Mouse (Mus musculus) kidney, postnatal 36 days (tissue): ENCODE measurements around the gene Zfp59.
"Not testable (repeated sequence)": the region's sequence is repeated elsewhere in the genome, so short reads cannot be mapped to it uniquely, and the experiment has no call there.

Experiments used
- DNase-seq, 2 experiments: peaks; one replicate each; pipeline ENCODE4 v3.0.0; 2021 to 2022; ENCODE audit warnings: mixed read lengths in 2 of 2

The Zfp59 gene

DNA sequence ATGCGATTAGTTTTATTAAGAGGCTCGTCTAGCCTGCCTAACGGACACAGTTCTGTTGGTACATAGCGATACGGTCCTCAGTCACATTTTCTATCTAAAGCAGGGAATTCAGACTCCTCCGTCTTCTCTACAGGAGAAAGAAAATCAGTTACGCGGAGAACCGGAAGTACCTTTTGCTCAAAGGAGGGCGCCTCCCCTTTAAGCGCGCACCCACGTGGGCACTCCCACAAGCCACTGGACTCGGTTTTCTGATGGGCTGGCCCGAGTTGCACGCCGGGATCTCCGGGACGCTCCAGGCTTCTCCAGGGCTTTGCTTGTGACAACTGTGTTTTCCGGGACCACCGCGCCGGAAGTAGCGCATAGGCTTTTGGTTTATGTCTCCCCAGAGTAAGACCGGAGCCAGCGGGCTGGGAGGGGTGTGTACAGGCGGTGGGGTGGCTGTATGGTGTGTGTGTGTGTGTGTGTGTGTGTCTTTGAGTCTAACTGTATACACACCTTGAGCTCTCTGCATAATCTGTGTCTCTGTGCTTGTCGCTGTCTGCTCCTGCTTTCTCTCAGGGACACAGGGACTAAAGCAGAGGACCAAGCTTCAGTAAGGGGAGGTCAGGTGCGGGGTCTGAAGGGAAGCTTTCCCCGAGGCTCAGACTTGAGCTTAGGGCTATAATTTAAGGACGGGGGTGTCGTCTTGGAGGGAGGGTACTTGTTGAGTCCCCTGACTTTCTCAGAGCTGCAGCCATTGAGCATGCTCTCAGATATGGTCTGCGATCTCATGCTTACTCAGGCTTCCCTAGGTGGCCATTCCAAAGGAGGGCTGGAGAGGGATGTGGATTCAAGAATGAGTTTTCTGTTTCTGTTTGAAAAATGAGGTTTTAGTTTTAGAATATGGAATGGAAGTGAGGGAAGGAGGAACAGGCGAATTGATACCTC, at the start of gene Zfp59:
TSS of gene Zfp59 (plus strand) at position 285 of the 927 bp plus-strand sequence.
- DNase-seq = peak; percentile 93 to 94

DNA sequence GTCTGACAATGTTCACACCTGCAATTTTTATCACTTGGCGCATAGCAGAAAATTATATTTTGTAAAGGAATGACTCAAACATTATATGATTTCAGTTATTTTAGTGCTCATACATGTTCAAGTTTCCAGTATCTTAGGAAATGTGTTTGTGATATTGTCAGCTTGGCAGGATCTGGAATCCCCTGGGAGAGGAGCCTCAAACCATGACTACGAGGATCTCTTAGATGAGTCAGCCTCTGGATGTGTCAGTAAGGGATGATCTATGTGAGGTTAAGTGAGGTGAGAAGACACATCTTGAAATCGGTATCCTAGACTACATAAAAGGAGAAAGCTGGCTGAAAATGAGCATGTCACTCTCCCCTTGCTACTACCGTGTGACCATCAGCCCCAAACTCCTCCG, 49.1 kb upstream of the Zfp59 start:
- no peak for DNase-seq

DNA sequence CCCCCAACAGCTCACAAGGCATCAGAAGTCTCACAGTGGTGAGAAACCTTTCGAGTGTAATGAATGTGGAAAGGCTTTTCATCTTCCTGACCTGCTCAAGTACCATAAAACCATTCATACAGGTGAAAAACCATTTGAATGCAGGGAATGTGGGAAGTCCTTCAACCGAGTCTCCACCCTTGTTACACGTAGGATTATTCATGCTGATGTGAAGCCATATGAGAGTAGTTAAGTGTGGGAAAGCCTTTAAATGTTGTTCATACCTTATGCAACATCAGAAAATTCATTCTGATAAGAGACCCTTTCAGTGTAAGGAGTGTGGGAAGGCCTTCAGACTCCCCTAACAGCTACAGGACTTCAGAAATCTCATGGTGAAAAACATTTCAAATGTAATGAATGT, 44.5 kb upstream of the Zfp59 start:
- not testable (repeated sequence) for DNase-seq

DNA sequence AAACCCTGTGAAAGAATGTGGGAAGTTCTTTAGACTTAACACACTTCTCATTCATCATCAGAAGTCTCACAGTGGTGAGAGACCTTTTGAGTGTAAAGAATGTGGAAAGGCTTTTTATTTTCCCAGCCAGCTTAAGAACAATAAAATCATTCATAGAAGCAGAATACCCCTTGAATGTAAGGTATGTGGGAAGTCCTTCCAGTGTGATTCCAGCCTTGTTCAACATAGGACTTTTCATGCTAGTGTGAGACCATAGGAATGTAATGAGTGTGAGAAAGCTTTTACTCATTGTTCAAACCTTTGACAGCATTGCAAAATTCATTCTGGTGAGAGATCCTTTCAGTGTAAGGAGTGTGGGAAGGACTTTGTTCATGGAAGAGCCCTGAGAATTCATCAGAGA, 43.8 kb upstream of the Zfp59 start:
- DNase-seq = no peak

DNA sequence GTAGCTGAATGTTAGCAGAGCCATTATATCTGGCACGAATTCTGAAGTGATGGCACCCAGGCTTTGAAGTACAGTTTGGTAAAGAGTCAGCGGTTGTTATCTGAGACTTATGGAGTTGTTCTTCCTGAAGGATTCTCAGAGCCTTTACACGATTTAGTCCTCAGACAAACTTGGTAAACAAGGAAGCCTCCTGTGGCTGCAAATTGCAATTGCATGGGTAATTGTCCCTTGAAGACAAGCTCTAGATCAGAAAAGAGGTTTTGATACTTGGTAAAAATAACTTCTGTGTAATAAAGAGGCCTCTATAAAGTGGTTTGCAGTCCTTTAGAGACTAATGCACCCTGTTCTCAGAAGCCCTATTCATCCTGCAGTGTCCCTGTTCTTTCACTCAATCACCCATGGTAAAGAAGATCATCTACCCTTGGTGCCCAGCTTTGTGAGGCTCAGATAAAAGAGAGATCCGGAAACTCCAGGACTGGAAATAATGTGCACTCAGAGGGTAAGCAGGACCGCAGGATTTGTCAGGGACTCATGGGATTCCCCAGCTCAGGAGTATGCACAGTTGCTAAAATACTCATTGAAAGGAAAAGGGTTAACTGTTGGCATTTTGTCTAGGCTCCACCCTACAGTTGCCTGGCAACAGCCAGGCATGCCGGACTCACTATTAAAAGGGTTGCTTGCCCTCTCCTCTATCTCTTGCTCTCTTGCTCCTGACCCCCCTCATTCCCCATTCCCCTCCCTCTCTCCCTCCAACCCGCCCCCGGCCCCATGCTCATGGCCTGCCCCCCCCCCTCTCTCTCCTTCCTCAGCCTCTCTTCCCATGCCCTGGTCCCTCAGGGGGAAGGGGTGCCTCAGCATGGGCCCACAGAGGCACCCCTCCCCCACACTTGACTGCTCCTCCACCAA, 40.2 kb upstream of the Zfp59 start:
- DNase-seq = no peak

DNA sequence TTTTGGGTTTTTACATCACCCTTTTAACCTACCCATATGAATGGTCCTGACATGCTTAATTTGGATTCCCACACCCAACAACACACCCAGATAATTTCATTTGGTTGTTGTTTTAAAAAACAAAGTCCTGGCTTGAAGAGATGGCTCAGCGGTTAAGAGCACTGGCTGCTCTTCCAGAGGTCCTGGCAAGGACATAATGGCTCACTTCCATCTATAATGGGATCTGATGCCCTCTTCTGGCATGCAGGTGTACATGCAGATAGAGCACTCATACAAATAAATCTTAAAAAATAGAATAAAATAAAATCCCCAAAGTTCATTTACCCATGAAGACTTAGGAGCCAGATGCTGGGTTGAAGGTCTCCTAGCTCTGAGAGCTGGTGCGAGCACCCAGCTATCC, 37.3 kb upstream of the Zfp59 start:
- peak in 1 of 2 experiments; percentile 7 for DNase-seq

DNA sequence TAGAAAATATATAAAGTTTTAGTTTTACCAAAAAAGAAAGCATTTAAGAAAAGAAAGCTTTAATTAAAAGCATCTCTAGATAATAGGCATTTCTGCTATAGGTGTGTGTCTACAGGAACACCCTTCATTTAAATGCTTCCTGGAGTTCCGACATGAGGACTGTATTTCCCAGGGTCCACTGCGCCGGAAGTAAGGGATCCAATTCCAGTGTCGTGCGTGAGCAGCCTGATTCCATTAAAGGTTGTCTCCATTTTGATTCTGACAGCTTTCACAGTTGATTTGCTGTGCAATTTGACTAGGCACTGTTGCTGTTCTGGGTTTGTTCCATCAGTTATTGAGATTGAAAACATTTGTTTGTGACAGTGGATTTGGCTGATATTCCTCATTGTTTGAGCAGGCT, 35.4 kb upstream of the Zfp59 start:
- DNase-seq = peak in 1 of 2 experiments; percentile 6

DNA sequence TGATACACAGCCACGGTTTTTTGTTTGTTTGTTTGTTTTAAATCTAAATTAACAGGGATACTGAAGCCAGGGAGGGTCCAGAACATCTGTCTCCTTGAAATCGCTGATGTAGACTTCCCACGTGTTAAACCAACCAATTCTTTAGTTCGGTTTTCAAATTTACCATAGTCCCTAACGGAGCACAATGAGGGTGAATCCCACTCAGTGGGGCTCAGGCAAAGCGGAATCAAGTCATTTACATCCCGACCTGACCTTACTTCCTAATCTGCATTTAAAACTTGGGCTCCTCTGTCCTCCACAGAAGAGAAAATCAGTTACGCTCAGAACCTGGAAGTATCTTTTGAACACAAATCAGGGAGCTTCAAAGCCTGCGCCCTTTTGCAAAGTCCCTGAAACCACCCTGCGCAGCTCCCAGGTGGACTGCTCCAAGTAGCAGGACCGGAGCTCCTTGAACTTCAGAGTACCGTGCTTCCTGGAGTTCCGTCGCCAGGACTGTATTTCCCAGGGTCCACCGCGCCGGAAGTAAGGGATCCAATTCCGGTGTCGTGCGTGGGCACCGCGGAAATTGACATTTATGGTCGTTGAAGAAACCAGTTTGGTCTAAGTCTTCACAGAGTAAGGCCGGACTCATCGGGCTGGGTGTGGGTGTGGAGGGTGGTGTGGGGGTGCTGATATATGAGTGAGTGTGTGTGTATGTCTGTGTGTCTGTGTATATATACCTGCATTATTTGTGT, 33.9 kb upstream of the Zfp59 start:
- DNase-seq = peak; percentile 90 to 92

DNA sequence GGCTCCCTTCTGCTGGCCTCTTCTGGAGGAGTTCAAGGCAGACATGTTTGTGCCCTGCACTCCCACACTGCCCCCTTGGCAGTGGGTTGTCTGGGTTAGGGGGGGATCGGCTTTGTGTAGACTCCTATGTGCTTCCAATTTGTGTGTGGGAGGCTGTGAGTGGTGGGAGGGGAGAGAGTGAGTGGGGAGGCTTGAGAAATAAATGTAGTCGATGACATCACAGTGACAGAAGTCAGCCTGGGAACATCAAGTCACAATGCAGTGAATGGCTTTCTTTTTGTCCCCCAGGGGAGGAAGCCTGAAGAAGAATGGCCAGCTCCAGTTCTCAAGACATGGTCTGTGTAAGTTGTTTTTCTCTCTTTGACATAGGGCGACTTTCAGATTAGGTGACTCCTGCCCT, 31.5 kb upstream of the Zfp59 start, which contains the start of gene Zfp626:
TSS of gene Zfp626 (plus strand) at position 301 of the 400 bp plus-strand sequence.
- not testable (repeated sequence) for DNase-seq

DNA sequence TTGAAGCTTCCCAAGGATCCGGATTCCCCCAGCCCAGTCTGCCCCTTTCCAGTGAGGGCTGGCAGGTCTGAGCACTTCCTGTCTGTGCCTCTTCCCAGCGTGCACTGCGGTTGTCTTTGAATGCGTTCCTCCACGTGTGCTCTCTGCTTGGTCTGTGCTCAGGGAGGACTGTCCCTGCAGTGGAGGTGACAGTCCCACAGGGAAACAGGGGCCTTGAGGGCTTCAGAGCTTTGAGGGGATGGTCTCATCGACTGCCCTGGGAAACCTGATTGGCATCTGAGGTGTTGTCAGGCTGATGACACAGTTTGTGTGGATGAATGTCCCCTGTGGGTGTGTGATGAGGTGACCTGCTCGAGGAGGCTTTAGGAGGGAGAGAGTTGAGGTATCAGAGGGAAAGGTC, 31.1 kb upstream of the Zfp59 start:
- not testable (repeated sequence) for DNase-seq

DNA sequence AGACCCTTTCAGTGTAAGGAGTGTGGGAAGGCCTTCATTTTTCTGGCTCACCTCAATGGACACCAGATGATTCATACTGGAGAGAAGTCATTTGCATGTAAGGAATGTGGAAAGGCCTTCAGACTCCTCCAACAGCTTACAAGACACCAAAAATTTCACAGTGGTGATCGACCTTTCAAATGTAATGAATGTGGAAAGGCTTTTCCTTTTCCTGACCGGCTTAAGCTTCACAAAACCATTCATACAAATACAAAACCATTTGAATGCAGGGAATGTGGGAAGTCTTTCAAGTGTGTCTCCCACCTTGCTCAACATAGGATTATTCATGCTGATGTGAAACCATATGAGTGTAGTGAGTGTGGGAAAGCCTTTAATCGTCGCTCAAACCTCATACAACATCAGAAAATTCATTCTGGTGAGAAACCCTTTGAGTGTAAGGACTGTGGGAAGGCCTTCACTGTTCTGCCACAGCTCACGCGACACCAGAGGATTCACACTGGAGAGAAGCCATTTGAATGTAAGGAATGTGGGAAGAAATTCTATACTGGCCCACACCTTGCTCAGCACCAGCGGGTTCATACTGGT, 19.8 kb upstream of the Zfp59 start:
- no peak for DNase-seq

DNA sequence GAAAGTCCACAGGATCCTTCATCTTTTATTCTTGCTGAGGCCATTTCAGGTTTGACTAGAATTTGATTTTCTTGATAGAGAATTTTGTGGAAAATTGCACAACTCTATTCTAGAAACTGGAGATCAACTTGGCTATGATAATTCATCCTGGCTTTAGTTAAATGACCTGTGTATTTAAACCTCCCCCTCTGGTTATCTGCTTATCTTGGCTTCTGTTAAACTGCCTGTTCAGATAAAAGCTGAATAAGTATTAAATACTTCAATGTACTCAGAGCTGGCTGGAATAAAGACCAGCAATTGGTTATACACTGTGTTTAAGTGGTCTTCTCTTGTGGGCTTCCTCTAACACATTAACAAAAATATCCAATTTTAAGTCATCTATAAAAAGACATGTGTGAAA, 15.8 kb upstream of the Zfp59 start:
- DNase-seq = no peak

DNA sequence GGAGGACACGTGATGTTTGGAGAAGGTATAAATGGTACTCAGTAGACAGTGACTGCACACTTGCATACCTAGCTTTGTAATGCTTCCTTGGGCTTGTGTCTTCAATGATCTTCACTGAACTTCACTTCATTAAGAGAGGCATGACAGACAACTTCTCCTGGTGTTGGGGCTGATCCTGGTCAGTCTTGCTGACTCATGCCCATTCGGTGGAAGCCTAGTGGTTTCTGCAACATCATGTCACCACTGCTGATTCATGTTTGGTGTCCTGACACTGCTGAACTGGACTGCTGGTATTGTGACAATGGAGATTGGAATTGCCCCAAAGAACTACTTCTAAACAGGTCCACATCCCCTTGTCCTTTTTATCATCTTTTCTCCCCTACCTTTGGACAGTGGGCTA, 4.3 kb upstream of the Zfp59 start:
- DNase-seq = no peak

DNA sequence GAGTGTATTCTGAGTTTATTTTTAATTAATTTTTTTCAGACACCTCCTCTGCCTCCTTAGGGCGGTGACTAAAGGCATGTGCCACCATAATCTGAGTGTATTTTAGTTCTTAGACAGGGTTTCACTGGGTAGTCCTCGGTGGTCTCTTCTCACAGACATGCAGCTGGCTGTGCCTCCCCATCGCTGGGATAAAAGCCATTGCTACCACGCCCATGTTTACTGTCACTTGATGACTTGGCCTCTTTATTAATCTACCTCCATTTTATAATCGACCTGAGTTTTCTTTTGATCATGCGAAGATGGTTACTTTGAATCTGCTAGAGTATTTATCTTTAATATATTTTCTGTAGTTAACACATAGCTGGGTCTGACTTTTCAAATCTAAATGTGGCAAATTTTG, 511 bp upstream of the Zfp59 start:
- DNase-seq = no peak

DNA sequence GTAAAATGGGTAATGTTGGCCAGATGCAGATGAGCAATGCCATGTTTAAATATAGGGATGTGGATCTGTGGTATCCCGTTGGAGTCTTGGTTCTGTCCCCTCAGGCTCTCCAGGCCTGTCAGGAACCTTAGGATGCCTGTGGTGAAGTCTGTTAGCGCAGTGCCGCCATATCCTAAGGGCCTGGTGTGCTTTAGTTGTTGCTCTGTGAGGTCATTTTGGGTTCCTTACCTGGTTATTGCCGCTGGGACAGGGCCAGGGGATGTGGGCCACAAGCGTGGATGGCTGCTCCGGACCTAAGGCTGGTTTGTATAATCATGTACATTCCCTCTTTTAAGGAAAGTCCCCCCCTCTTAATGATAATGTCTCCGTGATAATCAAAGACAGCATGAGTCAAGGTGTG, 1.2 kb downstream of the Zfp59 start:
- DNase-seq = no peak

DNA sequence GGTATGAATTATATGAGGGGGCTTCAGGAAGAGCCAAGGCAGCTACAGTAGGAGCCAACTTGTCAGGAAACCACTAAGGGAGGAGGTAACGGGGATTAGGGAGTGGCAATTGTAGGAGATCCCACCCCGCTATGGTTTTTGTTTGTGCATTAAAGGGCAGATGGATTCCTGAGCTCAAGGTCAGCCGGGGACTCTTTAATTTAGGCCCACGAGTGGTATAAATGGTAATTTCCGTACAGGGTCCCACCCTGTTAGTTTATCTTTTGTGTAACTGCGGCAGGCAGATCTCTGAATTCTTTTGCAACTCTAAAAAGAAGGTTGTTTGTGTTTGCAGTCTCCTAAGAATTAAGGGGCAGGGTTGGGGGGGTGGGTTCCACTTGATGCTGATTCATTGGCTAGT, 1.7 kb downstream of the Zfp59 start:
- no peak for DNase-seq

DNA sequence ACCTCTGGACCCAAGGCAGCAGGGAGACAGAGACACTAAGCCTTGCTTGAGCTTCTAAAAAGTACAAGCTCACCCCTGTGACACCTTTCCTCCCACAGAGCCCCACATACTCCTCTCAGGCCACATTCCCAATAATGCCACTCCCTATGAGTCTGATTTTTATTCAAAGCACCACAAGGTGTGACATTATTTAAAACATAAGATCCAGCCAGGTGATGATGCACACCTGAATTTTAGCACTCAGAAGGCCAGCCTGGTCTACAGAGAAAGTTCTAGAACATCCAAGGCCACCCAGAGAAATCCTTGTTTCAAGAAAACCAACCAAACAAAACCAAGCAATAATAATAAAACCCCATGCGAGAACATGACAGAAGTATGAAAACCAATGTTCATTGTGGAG, 18.8 kb downstream of the Zfp59 start, which contains the start of gene Zfp607a:
TSS of gene Zfp607a (plus strand) at position 301 of the 400 bp plus-strand sequence.
- DNase-seq = no peak

DNA sequence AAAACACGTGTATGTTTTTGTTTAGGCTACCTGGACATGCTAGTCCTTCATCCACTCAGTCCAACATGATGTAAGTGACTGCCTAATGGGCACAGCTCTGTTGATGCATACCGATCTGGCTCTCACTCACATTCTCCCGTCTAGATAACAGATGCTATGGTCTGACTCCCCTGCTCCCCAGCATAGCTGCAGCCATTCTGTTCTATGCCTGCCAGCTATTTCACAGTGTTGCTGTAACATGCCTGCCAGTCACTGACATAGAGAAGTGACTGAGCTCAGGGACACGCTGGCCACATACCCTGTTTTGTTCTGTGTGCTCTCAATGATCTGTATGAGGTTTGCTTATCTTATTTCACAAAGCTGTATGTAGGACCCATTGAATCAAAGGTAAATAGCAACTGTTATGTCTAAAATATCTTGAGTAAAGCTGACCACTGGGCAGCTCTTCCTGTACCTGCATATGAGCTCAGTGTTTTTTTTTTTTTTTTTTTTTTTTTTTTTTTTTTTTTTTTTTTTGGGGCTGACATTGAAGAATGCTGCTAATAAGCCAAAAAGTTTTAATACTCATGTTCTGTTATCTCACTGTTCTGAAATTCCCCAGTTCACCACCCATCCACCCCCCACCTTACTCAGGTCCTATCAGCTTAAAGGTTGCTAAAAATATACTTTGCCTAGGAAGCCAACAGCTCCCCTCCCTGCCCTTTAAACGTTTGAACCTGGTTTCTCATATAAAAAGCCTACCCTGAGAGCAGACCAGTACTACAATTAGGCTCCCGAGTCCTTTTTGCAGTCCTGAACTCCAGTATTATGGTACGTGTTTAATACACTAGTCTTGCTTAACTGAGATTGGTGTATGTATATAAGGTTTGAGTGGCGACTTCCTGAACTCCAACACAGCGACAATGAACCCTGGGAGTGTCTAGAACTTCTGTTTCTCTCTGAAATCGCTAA, 21.2 kb downstream of the Zfp59 start:
- peak in 1 of 2 experiments; percentile 13 for DNase-seq

DNA sequence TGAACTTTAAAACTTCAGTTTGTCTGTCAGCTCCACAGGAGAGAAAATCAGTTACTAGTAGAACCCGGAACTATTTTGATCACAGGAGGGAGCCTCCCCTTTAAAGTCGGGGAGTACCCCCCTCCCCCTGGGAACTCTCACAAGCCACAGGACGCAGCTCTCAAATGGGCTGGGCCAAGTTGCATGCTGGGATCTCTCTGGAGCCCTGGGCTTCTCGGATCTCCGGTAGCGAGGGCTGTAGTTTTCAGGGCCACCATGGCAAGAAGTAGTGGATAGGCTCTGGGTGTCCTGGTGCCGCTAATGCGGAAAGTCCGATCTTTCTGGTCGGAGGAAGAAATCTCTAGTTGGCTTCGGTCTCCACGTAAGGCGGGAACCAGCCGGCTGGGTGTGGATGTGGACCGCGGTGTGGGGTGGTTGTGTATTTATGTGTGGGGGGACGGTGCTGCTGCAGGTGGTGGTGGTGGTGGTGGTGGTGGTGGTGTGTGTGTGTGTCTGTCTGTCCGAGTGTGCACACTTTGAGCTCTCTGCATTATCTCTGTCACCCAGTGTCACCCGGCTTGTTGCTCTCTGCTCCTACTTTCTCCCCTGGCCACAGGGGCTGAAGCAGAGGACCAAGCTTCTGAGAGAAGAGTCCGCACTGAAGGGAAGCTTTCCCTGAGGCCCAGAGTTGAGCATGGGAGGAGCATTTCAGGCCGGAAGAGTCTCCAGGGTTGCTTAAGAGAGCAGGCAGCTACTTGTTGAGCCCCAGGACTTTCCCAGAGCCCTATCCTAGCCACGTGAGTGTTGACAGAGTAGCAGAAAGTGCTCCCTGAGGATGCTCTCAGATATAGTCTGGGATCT, 22.2 kb downstream of the Zfp59 start:
- peak; percentile 84 to 88 for DNase-seq

DNA sequence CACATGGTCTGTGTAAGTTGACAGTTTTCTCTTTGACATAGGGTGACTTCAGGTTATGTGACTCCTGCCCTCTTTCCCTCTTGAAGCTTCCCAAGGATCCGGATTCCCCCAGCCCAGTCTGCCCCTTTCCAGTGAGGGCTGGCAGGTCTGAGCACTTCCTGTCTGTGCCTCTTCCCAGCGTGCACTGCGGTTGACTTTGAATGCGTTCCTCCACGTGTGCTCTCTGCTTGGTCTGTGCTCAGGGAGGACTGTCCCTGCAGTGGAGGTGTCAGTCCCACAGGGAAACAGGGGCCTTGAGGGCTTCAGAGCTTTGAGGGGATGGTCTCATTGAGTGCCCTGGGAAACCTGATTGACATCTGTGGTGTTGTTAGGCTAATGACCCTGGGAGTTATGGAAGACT, 24.2 kb downstream of the Zfp59 start:
- not testable (repeated sequence) for DNase-seq
